Mouse (Mus musculus) heart, postnatal 0 days (tissue): Measurements from ENCODE around the gene Slc23a2. TPM values are rescaled to one million over a fixed set of nuclear protein-coding genes. Genes with fewer than 3 reads are reported as not detected.

ENCODE experiments used
- ATAC-seq: fragments of 200-750 bp; cut with Nextera tagmentation; 2 replicates; pipeline ENCODE4 v1.8.0; 2017; ENCODE audit warnings: low read depth, moderate number of reproducible peaks, moderate library complexity; ENCODE audit not compliant: insufficient read depth
- DNase-seq: peaks from one replicate; pipeline ENCODE4 v3.0.0-alpha.2; 2016; ENCODE audit warnings: low spot score
- H3K27ac ChIP-seq: fragments of 300-500 bp; sonication (generic); 2 replicates; pipeline ENCODE4 v1.5.1; 2014; ENCODE audit warnings: low read depth, mild to moderate bottlenecking
- H3K27me3 ChIP-seq: fragments of 300-500 bp; sonication (generic); 2 replicates; pipeline ENCODE4 v1.6.1; 2014; ENCODE audit warnings: low read length, mixed read lengths; ENCODE audit not compliant: control insufficient read depth, insufficient read depth
- H3K36me3 ChIP-seq: fragments of 300-500 bp; sonication (generic); replicated peaks from 2 replicates; pipeline ENCODE4 v1.6.1; 2014; ENCODE audit warnings: low read length, mixed read lengths; ENCODE audit not compliant: control insufficient read depth, insufficient read depth
- H3K4me1 ChIP-seq: fragments of 300-500 bp; sonication (generic); 2 replicates; pipeline ENCODE4 v1.6.1; 2014; ENCODE audit warnings: antibody characterized with exemption; ENCODE audit not compliant: control insufficient read depth, insufficient read depth
- H3K4me2 ChIP-seq: fragments of 300-500 bp; sonication (generic); 2 replicates; pipeline ENCODE4 v1.6.1; 2014; ENCODE audit warnings: low read depth, mild to moderate bottlenecking, low read length, moderate library complexity
- H3K4me3 ChIP-seq: fragments of 300-500 bp; sonication (generic); 2 replicates; pipeline ENCODE4 v1.5.1; 2014; ENCODE audit warnings: low read depth, low read length
- H3K9ac ChIP-seq: fragments of 300-500 bp; sonication (generic); replicated peaks from 2 replicates; pipeline ENCODE4 v1.6.1; 2014; ENCODE audit warnings: low read depth, low read length, mixed read lengths
- H3K9me3 ChIP-seq: fragments of 300-500 bp; sonication (generic); replicated peaks from 2 replicates; pipeline ENCODE4 v1.6.1; 2016; ENCODE audit warnings: low read length; ENCODE audit not compliant: control insufficient read depth
- CTCF ChIP-seq: IDR thresholded peaks from 2 replicates; pipeline ENCODE4 v1.5.1; 2016; ENCODE audit warnings: antibody characterized with exemption, control low read depth, low read depth
- EP300 ChIP-seq: IDR thresholded peaks from 2 replicates; pipeline ENCODE4 v1.6.1; 2016; ENCODE audit warnings: antibody characterized with exemption, low read depth
- WGBS: fragments of 180-500 bp; shearing (Covaris S2); extraction: QIAGEN DNeasy Blood & Tissue Kit; methylation state at CpG from one replicate; pipeline ENCODE4 v1.1.7; 2014; 5-methylcytosine and 5-hydroxymethylcytosine counted together
- polyA plus RNA-seq: library from polyadenylated mRNA; unstranded; fragments of >200 nt; fragmentation: Nextera tagmentation; extraction: Ambion mirVana; gene quantifications from 2 replicates; pipeline ENCODE4 v1.2.1, GENCODE M21; 2015
- total RNA-seq: library from RNA; depleted of rRNA; stranded (reverse); fragments of >200 nt; gene quantifications from 2 replicates; pipeline ENCODE4 v1.2.3, GENCODE M21; 2014; ENCODE audit warnings: low replicate concordance; rRNA removed

The Slc23a2 gene
- total and polyA plus RNA-seq, 2 experiments from 2014 or later = 8.6 to 13.9 TPM

GRCm38 (mm10) chr2:132006561-132007474 lies 138.1 kb downstream of the Slc23a2 start:
- peak; percentile 63 for ATAC-seq
- Histone ChIP-seq H3K36me3 (peaks cover 24% of the 10 kb centered on the region), H3K4me3 (no peak overlapping the region), H3K27ac (peak overlapping the region; percentile 41), H3K9ac (no peak overlapping the region), H3K4me1 (peaks cover 14% of the 10 kb centered on the region; the same call in 1 of the 2 replicates), H3K9me3 (no peaks in the 10 kb centered on the region), H3K4me2 (no peak overlapping the region), H3K27me3 (no peaks in the 10 kb centered on the region)
- WGBS = 63% methylated on average over 18 of the region's 18 CpGs
- DNase-seq = peak; percentile 43
- TF ChIP-seq CTCF = no peak
- TF ChIP-seq EP300 = 0 out of 2 replicates have a peak, but pooled peaks have one; percentile 7

GRCm38 (mm10) chr2:132005445-132005844 lies 139.5 kb downstream of the Slc23a2 start:
- H3K9ac ChIP-seq = no peak overlapping the region
- H3K36me3 ChIP-seq = peaks cover 19% of the 10 kb centered on the region
- H3K4me1 ChIP-seq = peaks cover 14% of the 10 kb centered on the region; the same call in 1 of the 2 replicates
- DNase-seq (no peak), ATAC-seq (no peak)
- no peak for TF ChIP-seq EP300
- TF ChIP-seq CTCF = no peak
- 0 out of 2 replicates have a peak overlapping the region, but pooled peaks have one; percentile 41 for H3K27ac ChIP-seq
- H3K27me3 ChIP-seq = no peaks in the 10 kb centered on the region
- H3K4me2 ChIP-seq = no peak overlapping the region
- no peaks in the 10 kb centered on the region for H3K9me3 ChIP-seq
- no peak overlapping the region for H3K4me3 ChIP-seq
- 60% methylated on average over 4 of the region's 4 CpGs for WGBS

GRCm38 (mm10) chr2:132004495-132005136 lies 140.3 kb downstream of the Slc23a2 start:
- Histone ChIP-seq H3K4me2 (no peak overlapping the region), H3K4me3 (no peak overlapping the region), H3K27me3 (no peaks in the 10 kb centered on the region), H3K9me3 (no peaks in the 10 kb centered on the region), H3K4me1 (peaks cover 14% of the 10 kb centered on the region; the same call in 1 of the 2 replicates), H3K36me3 (peaks cover 19% of the 10 kb centered on the region), H3K9ac (no peak overlapping the region), H3K27ac (no peak overlapping the region)
- 86% methylated on average over 9 of the region's 9 CpGs for WGBS
- DNase-seq (no peak), ATAC-seq (no peak)
- no peak for TF ChIP-seq CTCF
- no peak for TF ChIP-seq EP300

GRCm38 (mm10) chr2:132003916-132004315 lies 141.0 kb downstream of the Slc23a2 start:
- H3K9me3 ChIP-seq = no peaks in the 10 kb centered on the region
- H3K27me3 ChIP-seq = no peaks in the 10 kb centered on the region
- no peak overlapping the region for H3K4me3 ChIP-seq
- TF ChIP-seq CTCF = no peak
- TF ChIP-seq EP300 = no peak
- peaks cover 14% of the 10 kb centered on the region; the same call in 1 of the 2 replicates for H3K4me1 ChIP-seq
- no peak overlapping the region for H3K4me2 ChIP-seq
- no peak overlapping the region for H3K9ac ChIP-seq
- ATAC-seq (no peak), DNase-seq (no peak)
- peaks cover 17% of the 10 kb centered on the region for H3K36me3 ChIP-seq
- H3K27ac ChIP-seq = no peak overlapping the region
- 64% methylated on average over 5 of the region's 5 CpGs for WGBS

Other genes with a start within 250 kb of the Slc23a2 start
- 139 and 157 TPM in 2 replicates for gene Prnp, start 235.2 kb downstream of the Slc23a2 start, total RNA-seq
- 90.6 and 91.7 TPM in 2 replicates for gene Prnp, start 235.2 kb downstream of the Slc23a2 start, polyA plus RNA-seq
- gene Prn, start 235.2 kb downstream of the Slc23a2 start, total RNA-seq = not detected in 2 replicates
- gene Prn, start 235.2 kb downstream of the Slc23a2 start, polyA plus RNA-seq = not detected in 2 replicates
- gene Prnd, start 194.2 kb downstream of the Slc23a2 start, total RNA-seq = 8.1 and 9.5 TPM in 2 replicates
- gene Prnd, start 194.2 kb downstream of the Slc23a2 start, polyA plus RNA-seq = 16.6 and 18.6 TPM in 2 replicates
- gene Rassf2, start 114.8 kb downstream of the Slc23a2 start, total RNA-seq = 3.7 and 5.2 TPM in 2 replicates
- 2.6 and 2.7 TPM in 2 replicates for gene Rassf2, start 114.8 kb downstream of the Slc23a2 start, polyA plus RNA-seq
- 32.5 and 46.1 TPM in 2 replicates for gene Tmem230, start 102.7 kb upstream of the Slc23a2 start, total RNA-seq
- 37.1 and 41.8 TPM in 2 replicates for gene Tmem230, start 102.7 kb upstream of the Slc23a2 start, polyA plus RNA-seq
- 142 and 167 TPM in 2 replicates for gene Pcna, start 108.2 kb upstream of the Slc23a2 start, total RNA-seq
- 74.8 and 82.4 TPM in 2 replicates for gene Pcna, start 108.2 kb upstream of the Slc23a2 start, polyA plus RNA-seq
- 61.5 and 74.0 TPM in 2 replicates for gene Cds2, start 118.0 kb upstream of the Slc23a2 start, total RNA-seq
- gene Cds2, start 118.0 kb upstream of the Slc23a2 start, polyA plus RNA-seq = 22.6 and 26.7 TPM in 2 replicates
- 0.76 and 5.5 TPM in 2 replicates for gene Prokr2, start 240.3 kb upstream of the Slc23a2 start, total RNA-seq
- gene Prokr2, start 240.3 kb upstream of the Slc23a2 start, polyA plus RNA-seq = 0.22 and 0.30 TPM in 2 replicates